Mouse (Mus musculus): ENCODE measurements around the gene Dpm3. TPM values are rescaled to one million over a fixed set of nuclear protein-coding genes. Genes with fewer than 3 reads are reported as not detected.

Dpm3 gene
- polyA plus RNA-seq, 1 experiment: 228 TPM

- Histone ChIP-seq H3K79me2 (ENCODE audit: control insufficient read depth, insufficient read depth) (no peaks in the 10 kb centered on the region), H3ac (ENCODE audit: control insufficient read depth, insufficient read length, low read depth) (no peak overlapping the region)
- no peak for TF ChIP-seq USF1 (IDR thresholded peaks at IDR 0.05; ENCODE audit: low read depth)
- no peak for TF ChIP-seq FOSL1 (IDR thresholded peaks at IDR 0.05; ENCODE audit: insufficient read depth, low read length, poor library complexity, severe bottlenecking)
- no peak for TF ChIP-seq CEBPB (IDR thresholded peaks at IDR 0.05; ENCODE audit: low read depth)
- TF ChIP-seq MYOD1 (IDR thresholded peaks at IDR 0.05; ENCODE audit: control insufficient read depth, insufficient read length, low read depth): no peak
- no peak for TF ChIP-seq MYOG (IDR thresholded peaks at IDR 0.05; ENCODE audit: control insufficient read depth, extremely low read depth, insufficient read length)
- TF ChIP-seq MAX (IDR thresholded peaks at IDR 0.05): no peak
- TF ChIP-seq CTCF (IDR thresholded peaks at IDR 0.05; ENCODE audit: control insufficient read depth, insufficient read depth, insufficient read length): no peak
Observed at GRCm38 (mm10) chr3:89293247-89293918, 34.2 kb downstream of the Dpm3 start.

GRCm38 (mm10) chr3:89294195-89294594 lies 35.0 kb downstream of the Dpm3 start:
- Histone ChIP-seq H3K27me3 (ENCODE audit: control insufficient read depth, insufficient read depth, insufficient read length) (no peaks in the 10 kb centered on the region), H3K4me3 (ENCODE audit: insufficient read depth, poor library complexity, severe bottlenecking) (no peak overlapping the region), H3ac (ENCODE audit: control insufficient read depth, insufficient read length, low read depth) (no peak overlapping the region), H3K79me2 (ENCODE audit: control insufficient read depth, insufficient read depth) (no peaks in the 10 kb centered on the region), H3K79me3 (ENCODE audit: low read depth) (no peaks in the 10 kb centered on the region), H3K36me3 (ENCODE audit: control insufficient read depth, insufficient read depth) (no peaks in the 10 kb centered on the region)
- TF ChIP-seq FOSL1 (IDR thresholded peaks at IDR 0.05; ENCODE audit: insufficient read depth, low read length, poor library complexity, severe bottlenecking) (no peak), MAX (IDR thresholded peaks at IDR 0.05) (no peak), USF1 (IDR thresholded peaks at IDR 0.05; ENCODE audit: low read depth) (no peak), MYOD1 (IDR thresholded peaks at IDR 0.05; ENCODE audit: control insufficient read depth, insufficient read length, low read depth) (no peak), MYOG (IDR thresholded peaks at IDR 0.05; ENCODE audit: control insufficient read depth, extremely low read depth, insufficient read length) (no peak), CEBPB (IDR thresholded peaks at IDR 0.05; ENCODE audit: low read depth) (no peak), CTCF (IDR thresholded peaks at IDR 0.05; ENCODE audit: control insufficient read depth, insufficient read depth, insufficient read length) (no peak)

More at GRCm38 (mm10) chr3:89293247-89293918, 34.2 kb downstream of the Dpm3 start:
- no peaks in the 10 kb centered on the region for H3K79me3 ChIP-seq (ENCODE audit: low read depth)
- H3K27me3 ChIP-seq (ENCODE audit: control insufficient read depth, insufficient read depth, insufficient read length): no peaks in the 10 kb centered on the region
- no peak overlapping the region for H3K4me3 ChIP-seq (ENCODE audit: insufficient read depth, poor library complexity, severe bottlenecking)
- H3K36me3 ChIP-seq (ENCODE audit: control insufficient read depth, insufficient read depth): no peaks in the 10 kb centered on the region

- Histone ChIP-seq H3K4me3 (ENCODE audit: insufficient read depth, poor library complexity, severe bottlenecking) (no peak overlapping the region), H3K79me3 (ENCODE audit: low read depth) (no peaks in the 10 kb centered on the region), H3K27me3 (ENCODE audit: control insufficient read depth, insufficient read depth, insufficient read length) (no peaks in the 10 kb centered on the region), H3ac (ENCODE audit: control insufficient read depth, insufficient read length, low read depth) (no peak overlapping the region), H3K36me3 (ENCODE audit: control insufficient read depth, insufficient read depth) (no peaks in the 10 kb centered on the region), H3K79me2 (ENCODE audit: control insufficient read depth, insufficient read depth) (no peaks in the 10 kb centered on the region)
- no peak for TF ChIP-seq MYOG (IDR thresholded peaks at IDR 0.05; ENCODE audit: control insufficient read depth, extremely low read depth, insufficient read length)
- no peak for TF ChIP-seq CEBPB (IDR thresholded peaks at IDR 0.05; ENCODE audit: low read depth)
- no peak for TF ChIP-seq USF1 (IDR thresholded peaks at IDR 0.05; ENCODE audit: low read depth)
Observed at GRCm38 (mm10) chr3:89295685-89296230, 36.6 kb downstream of the Dpm3 start.

GRCm38 (mm10) chr3:89296761-89297396 lies 37.7 kb downstream of the Dpm3 start:
- no peaks in the 10 kb centered on the region for H3K79me2 ChIP-seq (ENCODE audit: control insufficient read depth, insufficient read depth)
- no peak for TF ChIP-seq CTCF (IDR thresholded peaks at IDR 0.05; ENCODE audit: control insufficient read depth, insufficient read depth, insufficient read length)
- no peak for TF ChIP-seq FOSL1 (IDR thresholded peaks at IDR 0.05; ENCODE audit: insufficient read depth, low read length, poor library complexity, severe bottlenecking)
- TF ChIP-seq MYOD1 (IDR thresholded peaks at IDR 0.05; ENCODE audit: control insufficient read depth, insufficient read length, low read depth): no peak
- TF ChIP-seq MAX (IDR thresholded peaks at IDR 0.05): no peak
- no peak for TF ChIP-seq USF1 (IDR thresholded peaks at IDR 0.05; ENCODE audit: low read depth)
- no peak for TF ChIP-seq MYOG (IDR thresholded peaks at IDR 0.05; ENCODE audit: control insufficient read depth, extremely low read depth, insufficient read length)
- no peak for TF ChIP-seq CEBPB (IDR thresholded peaks at IDR 0.05; ENCODE audit: low read depth)
- no peak overlapping the region for H3ac ChIP-seq (ENCODE audit: control insufficient read depth, insufficient read length, low read depth)
- H3K36me3 ChIP-seq (ENCODE audit: control insufficient read depth, insufficient read depth): no peaks in the 10 kb centered on the region
- H3K27me3 ChIP-seq (ENCODE audit: control insufficient read depth, insufficient read depth, insufficient read length): no peaks in the 10 kb centered on the region
- H3K4me3 ChIP-seq (ENCODE audit: insufficient read depth, poor library complexity, severe bottlenecking): no peak overlapping the region
- H3K79me3 ChIP-seq (ENCODE audit: low read depth): no peaks in the 10 kb centered on the region

GRCm38 (mm10) chr3:89298908-89299307 lies 39.8 kb downstream of the Dpm3 start:
- Histone ChIP-seq H3K79me3 (ENCODE audit: low read depth) (no peaks in the 10 kb centered on the region), H3K36me3 (ENCODE audit: control insufficient read depth, insufficient read depth) (no peaks in the 10 kb centered on the region), H3ac (ENCODE audit: control insufficient read depth, insufficient read length, low read depth) (no peak overlapping the region), H3K79me2 (ENCODE audit: control insufficient read depth, insufficient read depth) (no peaks in the 10 kb centered on the region), H3K4me3 (ENCODE audit: insufficient read depth, poor library complexity, severe bottlenecking) (no peak overlapping the region), H3K27me3 (ENCODE audit: control insufficient read depth, insufficient read depth, insufficient read length) (no peaks in the 10 kb centered on the region)
- TF ChIP-seq CEBPB (IDR thresholded peaks at IDR 0.05; ENCODE audit: low read depth) (no peak), USF1 (IDR thresholded peaks at IDR 0.05; ENCODE audit: low read depth) (no peak), MYOD1 (IDR thresholded peaks at IDR 0.05; ENCODE audit: control insufficient read depth, insufficient read length, low read depth) (no peak), CTCF (IDR thresholded peaks at IDR 0.05; ENCODE audit: control insufficient read depth, insufficient read depth, insufficient read length) (no peak), MAX (IDR thresholded peaks at IDR 0.05) (no peak), MYOG (IDR thresholded peaks at IDR 0.05; ENCODE audit: control insufficient read depth, extremely low read depth, insufficient read length) (no peak), FOSL1 (IDR thresholded peaks at IDR 0.05; ENCODE audit: insufficient read depth, low read length, poor library complexity, severe bottlenecking) (no peak)
